Mouse (Mus musculus) liver, embryonic 14 days (tissue): ENCODE data around the gene Adgrl1. TPM values are rescaled to one million over a fixed set of nuclear protein-coding genes. Genes with fewer than 3 reads are reported as not detected.

ENCODE experiments used
- polyA plus RNA-seq: library from polyadenylated mRNA; depleted of rRNA; stranded (reverse); fragments of >200 nt; gene quantifications from 2 replicates; pipeline ENCODE4 v1.2.3, GENCODE M21; 2012; rRNA removed

The Adgrl1 gene
- polyA plus RNA-seq: 3.9 and 4.2 TPM in 2 replicates

GRCm38 (mm10) chr8:83899363-83900252 is at the start of gene Adgrl1:
TSS of gene Adgrl1 (plus strand) at chr8:83900105.

GRCm38 (mm10) chr8:83955106-83955957 is 55.4 kb downstream of the Adgrl1 start, which contains the start of the genes Gm10644 and Asf1b:
TSS of gene Gm10644 (minus strand) at chr8:83955205.
TSS of gene Asf1b (plus strand) at chr8:83955507.

GRCm38 (mm10) chr8:83972150-83973120 is 72.5 kb downstream of the Adgrl1 start, which contains the start of gene Prkaca:
TSS of gene Prkaca (plus strand) at chr8:83972993.

Other genes with a start within 250 kb of the Adgrl1 start
- 21.5 and 27.0 TPM in 2 replicates for gene Gipc1, start 247.4 kb upstream of the Adgrl1 start, polyA plus RNA-seq
- 0.14 and 0.19 TPM in 2 replicates for gene Ptger1, start 233.4 kb upstream of the Adgrl1 start, polyA plus RNA-seq
- gene Pkn1, start 200.9 kb upstream of the Adgrl1 start, polyA plus RNA-seq: 8.6 and 10.3 TPM in 2 replicates
- 103 and 125 TPM in 2 replicates for gene Ddx39, start 184.9 kb upstream of the Adgrl1 start, polyA plus RNA-seq
- gene Adgre5, start 158.8 kb upstream of the Adgrl1 start, polyA plus RNA-seq: 8.4 and 11.5 TPM in 2 replicates
- gene Gm10644, start 55.1 kb downstream of the Adgrl1 start, polyA plus RNA-seq: 0.25 and 0.36 TPM in 2 replicates
- gene Asf1b, start 55.4 kb downstream of the Adgrl1 start, polyA plus RNA-seq: 76.0 and 107 TPM in 2 replicates
- gene Prkaca, start 72.9 kb downstream of the Adgrl1 start, polyA plus RNA-seq: 23.3 and 26.2 TPM in 2 replicates
- 30.8 and 33.2 TPM in 2 replicates for gene Samd1, start 97.6 kb downstream of the Adgrl1 start, polyA plus RNA-seq
- gene 1700067K01Rik, start 101.4 kb downstream of the Adgrl1 start, polyA plus RNA-seq: 0.42 and 0.55 TPM in 2 replicates
- gene 2210011C24Rik, start 112.1 kb downstream of the Adgrl1 start, polyA plus RNA-seq: not detected in 2 replicates
- gene Palm3, start 121.4 kb downstream of the Adgrl1 start, polyA plus RNA-seq: 0.09 and 0.25 TPM in 2 replicates
- 0.62 and 0.74 TPM in 2 replicates for gene Il27ra, start 142.5 kb downstream of the Adgrl1 start, polyA plus RNA-seq
- 0.10 TPM in 1 of 2 replicates, not detected in the other for gene Rln3, start 144.9 kb downstream of the Adgrl1 start, polyA plus RNA-seq
- 0.31 and 0.36 TPM in 2 replicates for gene Gm10643, start 165.0 kb downstream of the Adgrl1 start, polyA plus RNA-seq
- gene Rfx1, start 166.7 kb downstream of the Adgrl1 start, polyA plus RNA-seq: 3.6 and 4.5 TPM in 2 replicates
- gene Dcaf15, start 204.7 kb downstream of the Adgrl1 start, polyA plus RNA-seq: 15.6 TPM in 2 replicates
- 0.02 and 0.03 TPM in 2 replicates for gene Podnl1, start 225.9 kb downstream of the Adgrl1 start, polyA plus RNA-seq
- gene Cc2d1a, start 247.8 kb downstream of the Adgrl1 start, polyA plus RNA-seq: 3.1 and 3.2 TPM in 2 replicates
- 0.08 and 0.15 TPM in 2 replicates for gene 4930432K21Rik, start 247.9 kb downstream of the Adgrl1 start, polyA plus RNA-seq